Mouse (Mus musculus) frontal cortex, postnatal 14 days (tissue): Measurements from ENCODE around the gene Cd320.
"Not testable (repeated sequence)": the region's sequence is repeated elsewhere in the genome, so short reads cannot be mapped to it uniquely, and the experiment has no call there.

Source experiments
- DNase-seq, 2 experiments: peaks; one replicate each; pipeline ENCODE4 v3.0.0; 2022; ENCODE audit warnings: low spot score in 2 of 2

Cd320 gene

GRCm38 (mm10) chr17:33824997-33825330 lies 17.9 kb upstream of the Cd320 start:
- DNase-seq: not testable (repeated sequence)

DNA sequence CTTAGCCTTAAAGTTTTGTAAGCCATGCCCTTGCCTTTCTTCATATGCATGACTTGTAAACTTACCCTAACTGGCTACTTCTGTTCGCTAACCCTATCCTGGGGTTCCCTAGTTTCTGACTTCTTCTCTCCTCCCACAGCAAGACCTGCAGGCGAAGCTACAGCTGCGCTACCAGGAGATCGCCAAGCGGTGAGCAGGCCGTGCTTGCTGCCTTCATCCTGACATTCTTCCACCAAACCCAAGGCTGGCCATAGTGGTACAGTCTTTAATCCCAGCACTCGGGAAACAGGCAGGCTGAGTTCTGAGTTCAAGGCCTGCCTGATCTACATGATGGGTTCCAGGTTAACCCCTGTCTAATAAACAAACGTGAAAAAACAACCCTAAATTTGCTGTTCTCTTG lies 17.4 kb upstream of the Cd320 start:
- no peak for DNase-seq

- DNase-seq: peak in 1 of 2 experiments; percentile 67
Measured at GRCm38 (mm10) chr17:33826850-33827249, 16.0 kb upstream of the Cd320 start.

DNA sequence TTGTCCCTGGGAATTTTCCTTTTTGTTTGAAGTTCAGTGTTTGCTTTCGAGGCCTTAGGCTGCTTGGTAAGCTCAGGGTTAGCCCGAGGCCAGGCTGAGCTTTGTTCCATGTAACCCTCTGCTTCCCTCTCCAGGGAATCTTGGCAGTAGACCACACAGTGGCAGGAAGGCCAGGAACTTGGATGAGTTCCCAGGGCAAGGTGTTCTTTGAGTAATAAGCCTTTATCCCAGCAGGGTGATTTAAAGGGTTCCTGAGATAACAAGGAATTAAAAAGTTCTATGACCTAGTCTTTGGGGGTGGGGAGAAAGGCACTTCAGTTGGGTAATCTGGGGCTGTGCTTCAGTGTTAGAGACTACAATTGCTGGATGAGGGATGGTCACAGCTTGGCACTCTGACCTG lies 14.0 kb upstream of the Cd320 start:
- DNase-seq: no peak

DNA sequence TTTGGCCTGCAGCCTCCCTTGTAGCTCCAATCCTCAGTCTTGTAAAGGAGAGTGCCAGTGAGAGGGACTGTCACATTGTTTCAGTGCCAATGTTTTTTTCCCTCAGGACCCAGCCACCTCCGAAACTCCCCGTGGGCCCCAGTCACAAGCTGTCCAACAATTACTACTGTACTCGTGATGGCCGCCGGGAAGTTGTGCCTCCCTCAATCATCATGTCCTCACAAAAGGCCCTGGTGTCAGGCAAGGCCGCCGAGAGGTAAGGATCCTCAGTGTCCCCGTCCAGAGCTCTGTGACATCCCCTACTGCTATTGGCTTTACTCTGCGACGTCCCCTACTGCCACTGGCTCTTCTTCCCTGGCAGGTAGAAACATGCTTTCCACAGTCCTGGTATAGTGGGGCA lies 13.3 kb upstream of the Cd320 start:
- no peak for DNase-seq

DNA sequence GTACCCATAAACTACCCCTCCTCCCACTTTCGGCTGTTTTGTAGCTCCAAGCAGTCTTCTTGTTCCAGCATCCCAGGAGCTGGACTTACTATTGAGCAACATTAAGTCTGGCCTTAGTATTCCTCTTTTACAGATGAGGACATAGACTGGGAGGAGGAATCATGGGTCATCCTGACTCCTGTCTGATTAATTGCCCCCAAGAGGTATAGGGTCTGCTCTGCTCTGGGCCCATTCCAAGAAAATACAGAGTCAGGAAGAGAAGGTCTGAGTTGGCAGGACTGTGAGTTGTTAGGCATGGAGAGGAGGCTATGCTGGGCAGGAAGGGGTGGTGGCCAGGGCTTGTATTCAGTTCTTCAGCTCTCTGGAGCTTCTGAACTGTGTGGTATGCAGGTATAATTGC lies 1.3 kb downstream of the Cd320 start:
- DNase-seq: no peak

- no peak for DNase-seq
Measured at GRCm38 (mm10) chr17:33848139-33848538, 5.2 kb downstream of the Cd320 start.

- DNase-seq: no peak
Measured at GRCm38 (mm10) chr17:33851331-33851730, 8.4 kb downstream of the Cd320 start.

GRCm38 (mm10) chr17:33857816-33858215 lies 14.9 kb downstream of the Cd320 start:
- no peak for DNase-seq

GRCm38 (mm10) chr17:33865330-33866030 lies 22.6 kb downstream of the Cd320 start:
- peak; percentile 72 to 80 for DNase-seq

GRCm38 (mm10) chr17:33873537-33873936 lies 30.6 kb downstream of the Cd320 start, which contains the start of gene Gm7029:
Gene Gm7029 (plus strand): TSS chr17:33873837.
- DNase-seq: not testable (repeated sequence)

- DNase-seq: no peak
Measured at GRCm38 (mm10) chr17:33874411-33874810, 31.5 kb downstream of the Cd320 start.

DNA sequence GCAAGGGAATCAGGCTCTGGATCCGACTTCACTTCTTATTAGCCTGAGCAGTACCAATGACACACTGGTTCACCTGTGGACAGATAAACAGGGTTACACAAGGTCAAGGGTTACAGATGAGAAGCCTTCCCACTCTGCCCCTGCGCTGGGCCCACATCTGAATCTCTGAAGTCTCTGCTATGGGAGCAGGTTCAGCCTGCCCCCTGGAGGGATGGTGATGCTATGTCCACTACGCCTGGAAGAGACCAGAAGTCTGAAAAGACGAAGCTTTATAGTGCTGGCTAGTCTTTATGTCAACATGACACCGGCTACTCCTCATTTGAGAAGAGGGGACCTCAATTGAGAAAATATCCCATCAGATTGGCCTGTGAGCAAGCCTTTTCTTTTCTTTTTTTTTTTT lies 32.9 kb downstream of the Cd320 start:
- not testable (repeated sequence) for DNase-seq

DNA sequence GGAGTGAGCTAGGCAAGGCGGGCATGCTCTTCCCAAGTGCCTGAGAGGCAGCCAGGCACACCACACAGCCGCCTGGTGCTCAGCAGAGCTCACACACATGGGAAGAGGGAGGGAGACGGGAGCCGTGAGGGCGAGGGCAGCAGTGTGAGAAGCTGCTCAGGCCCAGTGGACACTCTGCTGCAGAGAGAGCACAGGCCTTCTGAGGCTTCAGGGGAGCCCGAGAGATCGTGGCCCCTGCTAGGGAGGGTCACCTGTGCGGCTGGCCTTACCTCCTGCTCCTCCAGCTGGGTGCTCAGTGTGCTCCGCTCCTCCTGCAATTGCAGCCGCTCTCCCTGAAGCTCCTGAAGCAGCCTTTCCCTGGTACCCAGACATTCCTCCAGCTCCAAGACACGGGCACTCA lies 41.4 kb downstream of the Cd320 start:
- not testable (repeated sequence) for DNase-seq

GRCm38 (mm10) chr17:33887802-33888201 lies 44.9 kb downstream of the Cd320 start:
- DNase-seq: not testable (repeated sequence)

DNA sequence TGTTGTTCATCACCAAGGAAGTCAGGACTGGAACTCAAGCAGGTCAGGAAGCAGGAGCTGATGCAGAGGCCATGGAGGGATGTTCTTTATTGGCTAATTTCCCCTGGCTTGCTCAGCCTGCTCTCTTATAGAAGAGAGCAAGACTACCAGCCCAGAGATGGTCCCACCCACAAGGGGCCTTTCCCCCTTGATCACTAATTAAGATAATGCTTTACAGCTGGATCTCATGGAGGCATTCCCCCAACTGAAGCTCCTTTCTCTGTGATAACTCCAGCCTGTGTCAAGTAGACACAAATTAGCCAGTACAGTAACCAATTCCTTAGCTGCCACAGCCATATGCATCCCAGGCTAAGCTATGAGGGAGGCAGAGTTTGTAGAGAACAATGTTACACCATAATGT lies 45.3 kb downstream of the Cd320 start:
- DNase-seq: not testable (repeated sequence)

GRCm38 (mm10) chr17:33889941-33890532 lies 47.1 kb downstream of the Cd320 start:
- DNase-seq: not testable (repeated sequence)

DNA sequence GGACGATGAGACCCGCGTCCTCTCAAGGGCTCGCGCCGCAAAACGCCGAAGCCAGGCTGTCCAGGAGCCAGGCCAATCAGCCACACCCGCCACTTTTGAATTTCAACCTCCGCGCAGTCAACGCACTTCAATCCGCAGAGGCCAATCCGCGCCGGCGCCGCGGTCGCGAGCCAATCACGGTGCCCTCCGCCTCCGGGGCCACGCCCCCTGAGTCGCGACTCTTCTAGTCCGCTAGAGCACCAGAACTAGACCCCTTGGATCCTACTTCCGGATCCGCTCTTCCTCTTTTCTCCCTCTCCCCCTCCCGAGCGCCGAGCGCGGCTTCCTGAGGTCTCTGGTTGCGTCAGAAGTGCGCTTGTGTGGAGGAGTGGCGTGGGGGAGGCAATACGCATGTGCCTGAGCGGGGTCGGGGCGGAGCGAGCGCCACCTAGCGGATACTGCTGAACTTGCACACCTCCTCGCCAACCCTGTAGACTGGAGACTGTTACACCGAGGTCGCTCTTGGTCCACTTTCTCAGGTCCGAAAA lies 47.7 kb downstream of the Cd320 start, which contains the start of gene Kifc1:
Gene Kifc1 (minus strand): TSS at position 129 of the 527 bp plus-strand sequence.
- peak; percentile 99 to 100 for DNase-seq

GRCm38 (mm10) chr17:33891357-33891756 lies 48.5 kb downstream of the Cd320 start:
- no peak for DNase-seq

GRCm38 (mm10) chr17:33891892-33892291 lies 49.0 kb downstream of the Cd320 start:
- DNase-seq: not testable (repeated sequence)

DNA sequence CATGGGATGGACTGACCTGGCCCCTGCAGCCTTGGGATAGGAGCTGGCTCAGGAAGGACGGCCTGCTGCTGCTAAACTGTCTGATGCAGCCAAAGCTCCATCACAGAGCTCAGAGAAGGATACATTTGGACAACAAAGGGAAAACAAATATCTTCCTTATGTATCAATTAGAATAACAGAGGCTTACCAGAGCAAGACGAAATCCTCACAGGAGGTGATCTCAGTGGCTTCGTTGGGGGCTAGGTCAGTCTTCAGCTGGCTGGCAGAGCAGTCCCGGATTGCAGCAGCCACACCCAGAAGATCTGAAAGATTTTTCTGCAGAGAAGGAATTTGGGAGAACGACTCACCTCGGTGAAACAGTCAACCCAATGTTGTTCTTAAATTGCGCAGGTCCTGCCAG lies 49.5 kb downstream of the Cd320 start:
- DNase-seq: no peak

DNA sequence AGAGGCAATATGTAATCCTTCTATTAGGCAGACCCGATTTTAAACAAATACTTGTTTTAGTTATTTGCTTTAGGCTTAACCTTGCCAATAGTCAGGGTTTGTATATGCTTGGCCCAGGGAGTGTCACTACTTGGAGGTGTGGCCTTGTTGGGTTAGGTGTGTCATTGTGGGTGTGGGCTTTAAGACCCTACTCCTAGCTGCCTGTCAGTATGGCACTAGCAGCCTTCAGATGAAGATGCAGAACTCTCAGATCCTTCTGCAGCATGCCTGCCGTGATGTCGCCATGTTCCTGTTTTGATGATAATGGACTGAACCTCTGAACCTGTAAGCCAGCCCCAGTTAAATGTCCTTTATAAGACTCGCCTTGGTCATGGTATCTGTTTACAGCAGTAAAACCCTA lies 50.1 kb downstream of the Cd320 start:
- not testable (repeated sequence) for DNase-seq

GRCm38 (mm10) chr17:33897114-33897794 lies 54.4 kb downstream of the Cd320 start:
- DNase-seq: no peak
